8 mouse cellular contexts compared by ENCODE assay signal in the genomic region with DNA sequence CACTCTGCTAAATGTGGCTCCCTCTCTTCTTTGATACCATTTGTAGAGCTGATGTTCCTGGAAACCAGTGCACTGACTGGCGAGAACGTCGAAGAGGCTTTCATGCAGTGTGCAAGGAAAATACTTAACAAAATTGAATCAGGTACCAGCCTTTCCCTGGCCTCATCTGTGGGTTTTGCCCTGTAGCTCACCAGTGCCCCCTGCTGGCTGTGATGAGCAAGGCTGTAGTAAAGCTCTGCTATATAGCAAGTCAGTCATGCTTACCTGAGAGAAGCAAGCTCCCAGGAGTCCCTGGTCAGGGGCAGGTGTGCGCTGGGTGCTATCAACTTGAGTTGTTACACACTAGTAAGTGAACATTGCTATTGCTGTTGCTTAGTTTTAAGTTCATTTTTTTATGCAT. TPM values are rescaled to one million over a fixed set of nuclear protein-coding genes. Genes with fewer than 3 reads are reported as not detected.
DNase-seq lines count a peak whose midpoint lies in the region; ATAC-seq and TF ChIP-seq lines count a peak whose summit lies in the region.

No protein-coding gene starts in this region.

- H3K27ac ChIP-seq in olfactory bulb, adult 2 months (ENCODE audit: insufficient read depth, low read depth, low read length): no peak overlapping the region

- peak; percentile 46 to 63 for DNase-seq in cerebellum, postnatal 14 days
- peak; percentile 34 for DNase-seq in ovary, postnatal 14 days (ENCODE audit: low spot score)
- DNase-seq in ovary, postnatal 10 days (ENCODE audit: low spot score): no peak
- DNase-seq in brain, embryonic 14.5 days (ENCODE audit: low read depth): no peak
- peak; percentile 80 for DNase-seq in kidney, adult 9 months
- DNase-seq in yolk sac, embryonic 10.5 days (ENCODE audit: low spot score): no peak

- ATAC-seq in cerebellum, adult (ENCODE audit: insufficient number of reproducible peaks, low FRiP score, low TSS enrichment): no peak

- peak; percentile 58; the same call in 1 of the 2 replicates for TF ChIP-seq CTCF in brain, embryonic 14.5 days (IDR thresholded peaks at IDR 0.05; ENCODE audit: borderline replicate concordance, extremely low read depth, insufficient read depth, insufficient read length)
- TF ChIP-seq CTCF in olfactory bulb, adult 2 months (IDR thresholded peaks at IDR 0.05; ENCODE audit: insufficient read depth, low read depth, low read length): peak; percentile 79; the same call in 1 of the 2 replicates

- 89% methylated on average over 4 of the region's 4 CpGs for WGBS in olfactory bulb, adult 2 months

- H3K4me3 ChIP-seq in olfactory bulb, adult 2 months (ENCODE audit: insufficient read depth, low read depth, low read length): no peak overlapping the region

- TF ChIP-seq POLR2A in brain, embryonic 14.5 days (IDR thresholded peaks at IDR 0.05; ENCODE audit: borderline replicate concordance, extremely low read depth, insufficient read depth, insufficient read length, poor library complexity, severe bottlenecking): no peak
- no peak for TF ChIP-seq POLR2A in olfactory bulb, adult 2 months (IDR thresholded peaks at IDR 0.05; ENCODE audit: insufficient read depth, low read depth, low read length)

- no peaks in the 10 kb centered on the region; the same call in 1 of the 2 replicates for H3K4me1 ChIP-seq in olfactory bulb, adult 2 months (ENCODE audit: control insufficient read depth, insufficient read depth, low read length)

RNA-seq across cellular contexts. Expression of a gene that starts 27.0 kb away (rescaled TPM):
- polyA plus RNA-seq in brain, embryonic 14.5 days (2012; rRNA removed): 48.0 and 49.1 TPM in 2 replicates
- not detected in 2 replicates for polyA plus RNA-seq in olfactory bulb, adult 2 months (2012; ENCODE audit: insufficient read depth, insufficient read length, low replicate concordance, missing spikeins)

RNA-seq across cellular contexts. Expression of a gene that starts 27.3 kb away (rescaled TPM):
- 6.6 and 7.5 TPM in 2 replicates for polyA plus RNA-seq in brain, embryonic 14.5 days (2012; rRNA removed)
- polyA plus RNA-seq in olfactory bulb, adult 2 months (2012; ENCODE audit: insufficient read depth, insufficient read length, low replicate concordance, missing spikeins): not detected in 2 replicates

Comparison
In these comparisons a context has a peak if more than half of its experiments do, and no peak if none do; other contexts are left out.
1. DNase-seq: peak in cerebellum, postnatal 14 days (2 of 2), ovary, postnatal 14 days (single experiment) and kidney, adult 9 months (single experiment); none in ovary, postnatal 10 days (single experiment), brain, embryonic 14.5 days (single experiment) and yolk sac, embryonic 10.5 days (single experiment).